Mouse (Mus musculus) embryo, embryonic 10 days (tissue): ENCODE results near the gene Rbfox2.
A peak's percentile ranks its signal among the peaks of the same experiment; 100 is the strongest.

Experiments used
- DNase-seq: peaks from one replicate; pipeline ENCODE4 v3.0.0-alpha.2; 2015; ENCODE audit warnings: low spot score

Gene Rbfox2

DNA sequence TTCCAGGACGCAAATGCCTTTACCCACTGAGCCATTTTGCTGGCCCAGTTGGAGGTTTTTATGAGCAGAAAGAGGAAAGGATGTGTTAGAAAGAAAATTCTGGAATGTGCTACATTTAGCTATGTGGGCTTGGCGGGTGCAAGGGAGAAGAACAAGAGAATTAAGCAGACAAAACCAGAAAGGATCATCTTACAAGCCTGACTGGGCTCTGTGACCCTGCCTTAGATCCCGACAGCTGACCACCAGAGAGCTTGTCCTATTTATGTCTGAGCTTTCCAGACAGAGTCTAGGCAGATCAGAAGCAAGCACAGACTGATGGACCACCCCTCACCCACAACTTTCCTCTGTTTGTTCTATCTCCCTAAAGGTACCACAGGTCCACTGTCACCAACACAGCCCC is 275.5 kb downstream of the Rbfox2 start:
- no peak for DNase-seq

DNA sequence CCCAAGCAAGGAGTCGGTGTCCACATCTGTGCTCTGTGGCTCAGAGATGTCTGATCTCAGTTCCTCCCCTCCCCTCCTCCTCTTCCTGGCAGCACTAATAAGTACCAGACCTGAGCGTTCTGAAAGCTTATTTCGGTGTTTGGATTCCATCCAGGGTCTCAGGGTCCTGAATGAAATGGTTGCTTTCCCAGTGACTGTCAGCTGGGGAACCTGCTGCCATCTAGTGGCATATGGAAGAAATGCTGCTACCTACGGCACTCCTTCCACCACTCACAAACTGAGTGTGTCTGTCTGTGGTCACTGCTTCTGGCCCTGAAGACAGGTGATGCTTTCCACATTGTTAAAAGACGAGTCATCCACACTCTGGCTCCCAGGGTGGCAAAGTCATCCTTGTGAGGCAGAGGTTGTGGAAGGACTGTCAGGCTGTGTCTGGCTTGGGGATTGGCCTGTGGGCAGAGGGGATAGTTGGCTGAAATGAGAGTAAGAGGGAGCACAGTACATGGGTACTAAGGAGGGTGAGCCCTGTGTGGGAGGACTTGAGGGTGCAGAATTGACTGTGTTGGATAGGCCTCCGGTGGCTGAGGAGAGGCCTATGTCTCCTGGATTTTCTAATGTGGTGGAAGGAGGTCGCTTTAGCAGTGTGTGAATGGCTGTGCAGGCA is 277.3 kb downstream of the Rbfox2 start:
- peak; percentile 88 for DNase-seq
